Mouse (Mus musculus) heart, embryonic 12.5 days (tissue): ENCODE data around the gene Synj1. TPM values are rescaled to one million over a fixed set of nuclear protein-coding genes. Genes with fewer than 3 reads are reported as not detected.

Experiments
- ATAC-seq: fragments of 200-750 bp; cut with Nextera tagmentation; 2 replicates; pipeline ENCODE4 v1.8.0; 2017; ENCODE audit warnings: moderate TSS enrichment, moderate library complexity; ENCODE audit not compliant: insufficient number of reproducible peaks, low FRiP score
- H3K27ac ChIP-seq: fragments of 300-500 bp; sonication (generic); 2 replicates; pipeline ENCODE4 v1.5.1; 2016; ENCODE audit warnings: mild to moderate bottlenecking, moderate library complexity; ENCODE audit not compliant: poor library complexity, severe bottlenecking
- H3K27me3 ChIP-seq: fragments of 300-500 bp; sonication (generic); replicated peaks from 2 replicates; pipeline ENCODE4 v1.6.1; 2016; ENCODE audit warnings: mild to moderate bottlenecking, moderate library complexity
- H3K36me3 ChIP-seq: fragments of 300-500 bp; sonication (generic); 2 replicates; pipeline ENCODE4 v1.6.1; 2016; ENCODE audit warnings: mild to moderate bottlenecking, moderate library complexity
- H3K4me1 ChIP-seq: fragments of 300-500 bp; sonication (generic); replicated peaks from 2 replicates; pipeline ENCODE4 v1.6.1; 2016; ENCODE audit warnings: mild to moderate bottlenecking
- H3K4me2 ChIP-seq: fragments of 300-500 bp; sonication (generic); 2 replicates; pipeline ENCODE4 v1.6.1; 2016; ENCODE audit warnings: mild to moderate bottlenecking, moderate library complexity
- H3K4me3 ChIP-seq: fragments of 300-500 bp; sonication (generic); 2 replicates; pipeline ENCODE4 v1.5.1; 2016; ENCODE audit warnings: mild to moderate bottlenecking
- H3K9ac ChIP-seq: fragments of 300-500 bp; sonication (generic); 2 replicates; pipeline ENCODE4 v1.6.1; 2016; ENCODE audit warnings: mild to moderate bottlenecking, moderate library complexity
- H3K9me3 ChIP-seq: fragments of 300-500 bp; sonication (generic); replicated peaks from 2 replicates; pipeline ENCODE4 v1.6.1; 2016; ENCODE audit warnings: mild to moderate bottlenecking, moderate library complexity
- WGBS: fragments of 180-500 bp; shearing (Covaris S2); methylation state at CpG from one replicate; pipeline ENCODE4 v1.1.7; 2016; 5-methylcytosine and 5-hydroxymethylcytosine counted together
- microRNA-seq: library from miRNA; unstranded; fragments of <30 nt; microRNA quantifications from one replicate; pipeline ENCODE4, GENCODE M21; 2017
- polyA plus RNA-seq: library from polyadenylated mRNA; unstranded; fragments of >200 nt; fragmentation: Nextera tagmentation; extraction: Ambion mirVana; gene quantifications from 2 replicates; pipeline ENCODE4 v1.2.1, GENCODE M21; 2016

Gene Synj1
- polyA plus RNA-seq, 1 experiment from 2014 or later, result 18.3 TPM

- Histone ChIP-seq H3K4me3 (no peak overlapping the region), H3K27me3 (0 out of 2 replicates have a peak, but pooled peaks cover 3% of the 10 kb centered on the region), H3K4me1 (peaks cover 38% of the 10 kb centered on the region), H3K9ac (no peak overlapping the region), H3K9me3 (no peaks in the 10 kb centered on the region), H3K27ac (no peak overlapping the region), H3K36me3 (no peaks in the 10 kb centered on the region), H3K4me2 (no peak overlapping the region)
- 84% methylated on average over 9 of the region's 9 CpGs for WGBS
- ATAC-seq, result no peak
These were observed 120.4 kb downstream of the Synj1 start for GRCm38 (mm10) chr16:90890683-90891082.

Small RNA genes lying within 50 kb of the gene (microRNA-seq; reads per million reads assigned to microRNA genes)
- not detected for gene Gm22933

Other genes starting within 250 kb of the Synj1 start
- gene Urb1, start 200.9 kb downstream of the Synj1 start, polyA plus RNA-seq, result 8.4 and 9.2 TPM in 2 replicates
- 2.1 and 3.4 TPM in 2 replicates for gene Eva1c, start 184.6 kb downstream of the Synj1 start, polyA plus RNA-seq
- 49.0 and 50.4 TPM in 2 replicates for gene Cfap298, start 76.2 kb downstream of the Synj1 start, polyA plus RNA-seq
- 52.5 and 55.6 TPM in 2 replicates for gene Paxbp1, start 33.2 kb upstream of the Synj1 start, polyA plus RNA-seq
- 0.17 TPM in 1 of 2 replicates, not detected in the other for gene 4932438H23Rik, start 83.8 kb upstream of the Synj1 start, polyA plus RNA-seq
- not detected in 2 replicates for gene Olig2, start 214.1 kb upstream of the Synj1 start, polyA plus RNA-seq